Mouse (Mus musculus): Measurements from ENCODE around the gene Prss8.

Gene Prss8

DNA sequence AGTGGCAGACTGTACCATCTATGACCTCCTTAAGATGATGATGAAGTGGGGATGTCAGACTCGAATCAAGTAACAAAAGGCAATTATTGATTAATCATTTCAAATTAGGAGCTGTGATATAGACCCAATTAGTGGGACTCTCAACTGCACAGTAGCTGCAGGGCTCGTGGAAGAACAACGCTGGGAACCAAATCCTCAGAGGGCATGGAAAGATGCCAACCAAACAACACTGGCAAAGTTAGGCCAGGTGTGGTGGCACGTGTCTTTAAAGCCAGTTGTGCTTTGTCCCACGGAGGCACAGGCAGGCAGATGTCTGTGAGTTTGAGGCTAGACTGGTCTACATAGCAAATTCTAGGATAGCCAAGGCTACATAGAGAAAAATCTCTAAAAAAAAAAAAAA is 732 bp upstream of the Prss8 start:
- no peak for DNase-seq (ENCODE audit: low read depth in 2 of 2, low spot score in 2 of 2)

DNA sequence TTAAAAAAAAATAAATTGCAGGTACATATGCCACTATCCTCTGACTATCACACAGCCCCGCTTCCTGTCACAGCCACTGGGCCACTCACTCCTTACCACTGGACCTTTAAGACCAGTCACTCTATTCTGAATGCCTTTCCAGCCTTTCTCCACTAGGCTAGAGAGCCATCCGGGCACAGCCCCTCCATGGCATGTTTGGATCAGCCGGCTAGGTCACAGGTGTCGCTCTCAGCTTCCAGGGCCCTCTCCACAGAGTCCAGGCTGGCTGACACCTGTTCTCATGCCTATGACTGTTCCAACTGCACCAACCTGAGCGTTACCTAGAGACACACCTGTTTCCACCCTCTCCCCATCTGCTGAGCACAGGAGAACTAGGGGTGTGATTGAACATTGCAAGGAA is 1.3 kb downstream of the Prss8 start:
- no peak for DNase-seq (ENCODE audit: low read depth in 2 of 2, low spot score in 2 of 2)

DNA sequence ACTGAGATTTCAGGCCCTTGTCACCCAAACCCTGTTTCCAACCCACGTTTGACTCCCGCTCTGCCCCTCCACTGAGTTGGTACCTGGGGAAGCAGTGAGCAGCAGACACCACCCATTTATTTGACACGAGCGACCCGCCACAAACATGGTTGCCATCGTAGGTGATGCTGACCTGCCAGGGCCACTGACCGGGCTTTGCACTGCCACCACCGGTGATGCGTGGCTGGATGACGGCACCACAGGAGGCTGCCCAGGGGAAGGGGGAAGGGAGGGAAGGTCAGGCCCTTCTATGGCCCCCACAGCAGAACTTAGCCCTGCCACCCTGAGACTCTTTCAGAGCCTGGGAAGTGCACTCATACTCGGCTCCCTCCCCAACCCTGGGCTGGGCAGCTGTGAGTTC is 2.2 kb downstream of the Prss8 start:
- no peak for DNase-seq (ENCODE audit: low read depth in 2 of 2, low spot score in 2 of 2)

DNA sequence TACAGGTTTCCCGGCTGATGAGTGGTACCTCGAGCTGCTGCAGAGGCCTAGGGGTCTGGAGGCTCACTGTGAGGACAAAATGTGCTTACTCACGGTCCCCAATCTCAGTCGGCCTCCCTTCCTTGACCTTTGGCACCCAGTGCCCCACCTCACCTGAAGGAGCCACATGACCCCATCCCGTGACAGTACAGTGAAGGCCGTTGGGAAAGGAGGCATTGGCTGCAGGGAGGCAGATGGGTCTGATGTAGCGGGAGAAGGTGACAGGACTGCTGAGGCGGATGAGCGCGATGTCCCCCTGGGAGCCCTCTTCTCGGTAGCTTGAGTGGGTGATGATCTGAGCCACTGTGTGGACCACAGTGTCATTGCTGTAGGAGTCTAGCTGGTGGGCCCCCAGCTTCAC is 3.1 kb downstream of the Prss8 start:
- DNase-seq (ENCODE audit: low read depth in 2 of 2, low spot score in 2 of 2) = no peak

DNA sequence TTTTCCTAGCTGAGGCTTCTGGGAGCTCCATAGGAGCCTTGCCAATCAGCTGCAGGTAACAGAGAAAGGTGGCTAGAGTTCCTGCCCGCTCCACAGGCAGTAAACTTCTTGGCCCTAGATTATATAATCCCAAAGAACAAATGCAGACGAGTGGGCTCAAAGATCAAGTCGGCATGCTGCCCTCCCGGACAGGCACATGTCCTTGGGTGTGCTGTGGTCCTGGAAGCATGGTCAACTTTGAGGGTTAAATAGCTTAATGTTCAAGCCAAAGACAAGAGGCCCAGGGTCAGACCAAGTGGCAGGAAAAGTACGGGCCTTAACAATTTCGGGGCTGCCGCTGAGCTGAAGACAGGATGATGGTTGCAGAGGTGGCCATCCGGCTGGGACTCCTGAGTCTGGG is 3.8 kb downstream of the Prss8 start:
- no peak for DNase-seq (ENCODE audit: low read depth in 2 of 2, low spot score in 2 of 2)

DNA sequence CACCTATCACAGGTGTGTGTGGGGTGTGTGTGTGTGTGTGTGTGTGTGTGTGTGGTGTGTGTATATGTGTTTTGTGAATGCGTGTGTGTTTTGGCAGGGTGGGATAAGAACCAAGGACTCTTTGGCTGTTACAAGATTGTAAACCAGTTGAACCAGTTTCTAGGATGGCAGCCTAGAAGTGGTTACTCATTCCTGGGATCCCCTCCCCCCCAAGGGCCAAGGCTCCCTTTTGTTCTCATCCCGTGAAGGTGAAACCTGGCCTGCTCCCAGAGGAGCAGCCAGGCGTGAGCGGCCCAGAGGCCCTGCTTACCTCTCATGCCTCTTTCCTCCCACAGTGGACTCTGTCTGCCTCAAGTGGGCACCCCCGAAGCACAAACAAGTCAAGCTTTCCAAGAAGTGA is 4.7 kb downstream of the Prss8 start:
- no peak for DNase-seq (ENCODE audit: low read depth in 2 of 2, low spot score in 2 of 2)

DNA sequence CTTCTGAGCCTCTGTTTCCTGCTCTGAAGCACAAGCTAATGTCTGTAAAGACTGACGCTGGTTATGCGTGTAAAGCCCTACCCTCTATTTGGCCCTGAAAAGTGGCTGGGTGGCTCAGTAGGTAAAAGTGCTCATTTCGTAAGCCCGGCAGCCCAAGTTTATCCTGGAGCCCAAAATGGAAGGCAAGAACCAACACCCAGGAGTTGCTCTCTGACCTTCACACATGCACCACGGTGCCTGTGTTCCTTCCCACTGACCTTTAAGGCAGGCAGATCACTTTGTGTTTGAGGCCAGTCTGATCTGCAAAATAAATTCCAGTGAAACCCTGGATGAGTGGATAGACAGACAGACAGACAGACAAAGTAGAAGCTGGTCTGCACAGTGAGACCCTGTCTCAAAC is 6.2 kb downstream of the Prss8 start:
- no peak for DNase-seq (ENCODE audit: low read depth in 2 of 2, low spot score in 2 of 2)

DNA sequence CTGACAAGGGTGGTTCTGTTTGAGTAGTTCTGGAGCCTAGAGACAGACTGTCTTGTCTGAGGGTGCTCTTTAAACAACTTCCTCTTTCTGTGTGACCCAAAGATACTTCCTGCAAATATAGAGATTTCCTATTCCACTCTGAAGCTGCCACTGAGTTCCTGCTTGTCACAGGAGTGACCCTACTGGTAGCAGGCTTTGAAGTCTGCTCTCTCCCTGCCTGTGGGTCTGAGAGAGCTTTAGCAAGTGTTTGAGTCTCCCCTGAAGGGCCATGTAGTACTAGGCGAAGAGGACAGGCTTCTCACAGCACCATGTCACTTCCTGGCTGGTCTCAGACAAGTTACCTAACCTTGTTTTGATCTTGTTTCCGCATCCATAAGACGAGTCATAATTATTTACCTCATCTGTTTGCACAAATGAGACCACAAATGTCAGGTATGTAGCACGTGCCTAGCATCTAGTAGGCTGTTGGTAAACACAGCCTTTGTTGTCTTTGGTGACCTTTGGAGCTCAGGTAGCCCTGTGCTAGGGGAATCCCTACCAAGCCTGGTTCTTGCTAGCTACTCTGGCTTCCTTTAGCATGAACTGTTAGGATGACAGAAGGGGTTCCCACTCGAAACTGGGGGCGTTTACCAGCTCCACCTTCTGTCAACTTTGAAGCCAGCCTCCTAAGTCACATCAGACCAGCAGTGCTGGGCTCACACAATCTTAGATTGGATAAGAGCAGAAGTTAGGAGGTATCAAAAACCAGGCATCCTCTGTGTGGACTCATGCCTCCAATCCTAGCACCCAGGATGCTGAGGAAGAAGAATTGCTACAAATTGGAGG is 7.2 kb downstream of the Prss8 start:
- no peak for DNase-seq (ENCODE audit: low read depth in 2 of 2, low spot score in 2 of 2)

DNA sequence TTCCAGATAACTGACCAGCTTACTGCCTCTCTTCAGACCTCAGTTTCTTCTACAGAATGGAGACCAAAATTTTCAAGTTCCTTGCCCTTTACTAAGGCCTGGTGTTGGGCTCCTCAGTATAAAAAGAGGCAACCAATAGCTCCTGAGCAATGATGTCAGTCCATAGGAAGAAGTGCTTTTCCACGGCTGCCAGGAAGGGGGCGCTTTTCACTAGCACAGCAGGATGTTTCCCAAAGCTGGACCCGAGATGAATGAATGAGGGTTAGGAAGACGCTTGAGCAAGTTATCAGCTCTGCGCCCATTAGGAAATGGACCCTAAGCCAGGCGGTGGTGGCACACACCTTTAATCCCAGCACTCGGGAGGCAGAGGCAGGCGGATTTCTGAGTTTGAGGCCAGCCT is 8.4 kb downstream of the Prss8 start:
- DNase-seq (ENCODE audit: low read depth in 2 of 2, low spot score in 2 of 2) = no peak

DNA sequence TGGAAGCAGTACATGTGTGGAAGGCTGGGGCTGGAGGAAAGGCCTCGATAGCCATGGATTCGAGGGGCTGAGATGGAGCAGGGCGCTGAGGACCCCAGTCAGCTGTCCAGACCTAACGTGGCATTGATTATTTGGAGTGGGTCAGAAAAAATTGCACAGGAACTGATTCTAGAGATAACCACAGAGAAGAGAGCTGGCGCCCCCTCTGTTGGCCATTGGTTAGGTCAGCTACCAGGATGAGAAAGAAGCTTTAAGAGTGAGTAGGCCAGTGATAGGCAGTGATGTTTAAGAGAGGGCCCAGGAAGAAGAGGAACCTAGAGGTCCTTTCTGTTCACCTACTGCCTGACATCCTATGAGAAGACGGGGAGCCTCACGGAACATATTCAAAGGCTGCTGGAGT is 10.6 kb downstream of the Prss8 start:
- DNase-seq (ENCODE audit: low read depth in 2 of 2, low spot score in 2 of 2) = no peak

DNA sequence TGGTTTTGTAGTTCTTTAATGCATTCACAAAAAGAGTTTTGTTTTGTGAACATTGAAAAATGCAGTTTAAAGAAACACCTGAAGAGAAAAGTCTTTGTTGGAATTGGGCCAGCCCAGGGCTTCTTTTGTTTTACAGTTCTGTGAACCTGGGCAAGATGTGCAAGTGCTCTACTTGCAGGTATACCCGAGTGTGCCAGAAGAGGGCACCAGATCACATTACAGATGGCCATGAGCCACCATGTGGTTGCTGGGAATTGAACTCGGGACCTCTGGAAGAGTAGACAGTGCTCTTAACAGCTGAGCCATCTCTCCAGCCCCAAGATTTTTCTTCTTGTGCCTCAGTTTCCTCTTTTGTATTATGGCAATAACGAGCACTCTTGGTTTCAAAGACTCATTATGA is 11.7 kb downstream of the Prss8 start:
- peak; percentile 39 to 67 for DNase-seq (ENCODE audit: low read depth in 2 of 2, low spot score in 2 of 2)

DNA sequence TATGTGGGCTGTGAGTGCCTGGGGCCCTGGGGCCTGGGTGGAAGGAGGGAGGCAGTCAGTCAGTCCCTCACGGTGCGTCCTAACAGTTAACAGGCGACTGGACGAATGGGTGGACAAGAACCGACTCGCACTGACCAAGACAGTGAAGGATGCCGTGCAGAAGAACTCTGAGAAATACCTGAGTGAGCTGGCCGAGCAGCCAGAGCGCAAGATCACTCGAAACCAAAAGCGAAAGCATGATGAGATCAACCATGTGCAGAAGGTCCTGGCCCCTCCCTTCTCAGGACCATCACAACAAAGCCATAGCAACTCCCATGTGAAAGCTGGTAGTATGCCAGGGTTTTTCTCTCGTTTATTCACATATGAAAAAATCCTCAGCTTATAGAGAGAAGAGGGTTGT is 14.6 kb downstream of the Prss8 start:
- no peak for DNase-seq (ENCODE audit: low read depth in 2 of 2, low spot score in 2 of 2)

DNA sequence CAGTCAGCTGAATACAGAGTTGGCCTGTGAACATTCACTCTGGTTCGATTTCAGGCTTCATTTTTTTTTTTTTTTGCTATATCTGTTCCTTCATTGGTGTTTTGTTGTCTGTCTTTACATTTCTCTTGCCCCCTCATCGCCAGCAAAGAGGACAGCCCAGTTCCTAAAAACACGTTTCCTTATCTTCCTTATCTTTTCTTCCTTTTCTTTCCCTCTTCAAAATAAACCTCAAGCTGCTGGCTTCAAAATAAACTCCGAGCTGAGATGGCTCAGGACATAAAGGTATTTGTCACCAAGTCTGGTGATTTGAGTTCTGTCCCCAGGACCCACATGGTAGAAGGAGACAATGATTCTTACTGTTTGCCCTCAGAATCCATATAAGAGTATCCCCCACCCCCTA is 17.0 kb downstream of the Prss8 start:
- no peak for DNase-seq (ENCODE audit: low read depth in 2 of 2, low spot score in 2 of 2)

DNA sequence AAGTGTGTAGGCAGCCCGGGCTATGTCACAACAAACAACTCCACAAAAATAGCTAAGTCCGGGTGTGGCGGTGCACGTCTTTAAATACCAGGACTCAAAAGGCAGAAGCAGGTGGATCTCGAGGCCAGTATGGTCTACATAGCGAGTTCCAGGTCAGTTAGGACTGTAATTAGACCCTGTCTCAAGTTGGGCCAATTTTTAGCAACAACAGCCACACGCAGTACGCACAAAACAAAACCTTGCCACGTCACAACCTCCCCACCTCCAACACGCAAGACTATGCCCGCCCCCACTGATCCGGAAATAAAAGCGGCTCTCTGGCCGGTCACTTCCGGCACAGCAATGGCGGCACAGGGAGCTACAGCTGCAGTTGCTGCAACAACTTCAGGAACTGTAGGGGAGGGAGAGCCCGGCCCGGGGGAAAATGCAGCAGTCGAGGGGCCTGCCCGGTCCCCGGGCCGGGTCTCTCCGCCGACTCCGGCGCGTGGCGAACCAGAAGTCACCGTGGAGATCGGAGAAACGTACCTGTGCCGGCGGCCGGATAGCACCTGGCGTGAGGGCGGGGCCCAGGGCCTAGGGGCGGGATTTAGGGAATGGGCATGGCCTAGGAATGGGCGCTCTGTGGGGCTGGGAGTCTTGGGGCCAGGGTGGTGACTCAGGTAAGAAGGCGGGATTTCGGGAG is 17.6 kb downstream of the Prss8 start, which contains the start of gene Kat8:
Gene Kat8 (plus strand): TSS at position 327 of the 682 bp plus-strand sequence.
- DNase-seq (ENCODE audit: low read depth in 2 of 2, low spot score in 2 of 2) = peak; percentile 71 to 86

DNA sequence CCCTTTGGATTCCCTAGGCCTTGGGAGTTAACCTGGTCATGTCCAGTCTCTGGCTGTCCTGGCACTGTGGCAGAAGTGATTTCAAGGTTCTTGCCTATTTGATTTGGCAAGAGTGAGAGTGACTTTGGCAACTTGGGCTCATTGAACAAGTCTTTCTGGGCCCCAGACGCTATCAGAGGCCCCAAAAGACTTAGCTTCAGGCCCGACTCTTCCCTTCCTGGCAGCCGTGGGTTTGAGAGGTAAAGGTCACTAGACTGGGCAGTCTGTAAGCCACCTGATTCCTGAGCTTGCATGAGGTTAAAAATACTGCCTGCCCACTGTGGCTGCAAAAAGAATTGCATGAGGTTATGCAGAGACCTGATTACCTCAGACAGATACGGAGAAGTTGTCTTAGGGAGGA is 21.2 kb downstream of the Prss8 start:
- DNase-seq (ENCODE audit: low read depth in 2 of 2, low spot score in 2 of 2) = no peak

DNA sequence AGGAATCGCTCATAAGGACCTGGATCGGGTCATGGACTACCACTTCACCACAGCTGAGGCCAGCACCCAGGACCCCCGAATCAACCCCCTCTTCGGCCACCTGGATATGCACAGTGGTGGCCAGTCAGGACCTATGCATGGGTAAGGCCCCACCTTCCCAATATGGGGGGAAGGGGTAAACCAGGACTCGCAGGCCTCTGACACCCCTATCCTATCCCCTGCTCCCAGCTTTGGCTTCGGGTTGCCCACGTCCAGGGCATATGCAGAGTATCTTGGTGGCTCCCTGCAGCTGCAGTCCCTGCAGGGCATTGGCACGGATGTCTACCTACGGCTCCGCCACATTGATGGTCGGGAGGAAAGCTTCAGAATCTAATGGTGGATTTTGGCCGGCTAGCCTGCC is 22.0 kb downstream of the Prss8 start:
- no peak for DNase-seq (ENCODE audit: low read depth in 2 of 2, low spot score in 2 of 2)

DNA sequence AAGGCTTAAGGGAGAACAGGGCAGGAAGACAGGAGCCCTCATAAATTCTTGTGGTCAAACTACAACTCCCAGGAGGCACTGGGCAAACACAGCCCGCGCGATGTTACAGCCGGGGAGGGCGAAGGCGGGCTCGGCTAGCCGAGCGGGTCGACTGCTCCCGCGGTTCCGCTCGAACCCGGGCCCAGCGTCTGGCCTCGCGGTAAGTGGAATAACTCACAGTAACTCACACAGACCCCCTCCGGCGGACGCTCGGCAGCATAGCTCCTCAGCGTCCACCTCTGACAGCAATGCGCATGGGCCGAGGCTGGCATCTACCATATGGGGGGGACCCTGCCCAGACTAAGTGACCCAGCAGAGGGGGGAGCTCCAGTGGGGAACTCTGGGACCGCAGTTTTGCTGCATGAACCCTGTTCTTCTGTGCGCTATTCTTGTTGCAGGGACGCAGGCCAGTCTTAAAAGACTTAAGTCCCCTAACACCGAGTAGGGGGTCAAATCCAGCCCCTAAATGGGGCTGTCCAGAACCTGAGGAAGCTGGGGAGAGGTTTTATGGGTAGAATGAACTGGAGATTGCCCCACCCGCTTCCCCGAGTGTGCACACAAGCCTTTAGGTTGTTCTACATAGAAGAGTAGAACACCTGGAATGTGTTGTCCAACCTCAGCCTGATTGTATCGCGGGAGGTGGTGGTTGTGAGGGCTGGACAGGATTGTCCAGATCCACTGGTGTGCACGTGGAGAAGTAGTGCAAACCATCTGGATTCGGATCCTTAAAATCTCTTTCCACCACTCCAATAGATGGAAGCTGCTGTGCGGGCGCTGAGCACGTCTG is 25.7 kb downstream of the Prss8 start, which contains the start of gene Bckdk:
Gene Bckdk (plus strand): TSS at position 112 of the 826 bp plus-strand sequence.
- peak; percentile 36 to 53 for DNase-seq (ENCODE audit: low read depth in 2 of 2, low spot score in 2 of 2)

DNA sequence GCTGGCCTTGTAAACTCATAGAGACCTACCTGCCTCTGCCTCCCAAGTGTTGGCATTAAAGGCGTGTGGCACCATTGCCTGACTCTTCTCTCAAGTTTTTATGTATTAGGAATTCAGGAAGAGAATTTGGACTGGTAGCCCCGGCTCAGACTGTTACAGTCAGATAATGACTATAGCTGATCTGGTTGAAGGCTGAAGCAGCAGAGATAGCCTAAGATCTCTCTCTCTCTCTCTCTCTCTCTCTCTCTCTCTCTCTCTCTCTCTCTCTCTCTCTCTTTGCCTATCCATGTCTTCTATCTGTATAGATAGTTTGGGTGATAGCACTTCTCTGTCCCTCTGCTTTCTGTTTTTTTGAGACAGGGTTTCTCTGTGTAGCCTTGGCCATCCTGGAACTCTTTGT is 28.1 kb downstream of the Prss8 start:
- no peak for DNase-seq (ENCODE audit: low read depth in 2 of 2, low spot score in 2 of 2)

DNA sequence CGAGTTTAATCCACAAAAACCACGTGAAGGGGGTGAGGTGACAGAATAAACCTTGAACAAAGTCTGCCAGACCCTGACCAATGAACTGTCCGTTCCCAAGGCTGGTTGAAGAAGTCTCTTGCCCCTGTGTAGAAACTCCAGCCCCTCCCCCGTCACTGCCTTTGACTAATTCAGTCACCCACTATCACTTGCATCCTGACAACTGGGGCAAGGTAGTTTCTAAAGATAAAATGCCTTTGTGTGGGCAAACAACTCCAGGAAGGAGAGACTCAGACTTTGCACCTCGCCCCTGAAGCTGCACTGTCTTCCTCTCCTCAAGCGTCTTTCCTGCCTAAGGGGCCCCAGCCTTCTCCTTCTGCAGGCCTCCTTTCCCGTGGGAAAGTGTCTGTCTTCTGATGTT is 29.9 kb downstream of the Prss8 start:
- no peak for DNase-seq (ENCODE audit: low read depth in 2 of 2, low spot score in 2 of 2)

DNA sequence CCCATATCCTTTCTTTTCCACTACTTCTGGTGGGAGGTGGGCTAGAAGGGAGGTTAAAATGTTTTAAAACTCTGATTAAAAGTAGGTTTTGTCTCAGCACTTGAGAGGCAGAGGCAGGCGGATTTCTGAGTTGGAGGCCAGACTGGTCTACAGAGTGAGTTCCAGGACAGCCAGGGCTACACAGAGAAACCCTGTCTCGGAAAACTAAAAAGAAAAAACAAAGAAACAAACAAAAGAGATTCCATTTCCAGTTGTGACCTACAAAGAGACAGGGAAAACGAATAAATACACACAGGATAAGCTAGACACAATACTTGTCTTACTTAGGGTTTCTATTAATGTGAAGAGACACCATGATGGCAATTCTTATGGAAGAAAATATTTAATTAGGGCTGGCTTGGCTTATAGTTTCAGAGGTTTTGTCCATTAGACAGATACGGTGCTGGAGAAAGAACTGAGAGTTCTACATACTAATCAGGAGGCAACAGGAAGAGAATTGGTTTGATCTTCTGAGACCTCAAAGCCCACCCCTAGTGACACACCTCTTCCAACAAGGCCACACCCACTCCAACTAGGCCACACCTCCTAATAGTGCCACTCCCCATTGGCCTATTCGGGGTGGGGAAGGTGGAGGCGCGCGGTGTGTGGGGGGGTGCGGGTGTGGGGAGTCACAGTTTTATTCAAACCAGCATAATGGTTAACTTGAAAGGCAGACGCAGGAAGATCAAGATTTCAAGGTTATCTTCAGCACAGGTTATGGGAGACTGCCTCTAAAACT is 31.5 kb downstream of the Prss8 start:
- DNase-seq (ENCODE audit: low read depth in 2 of 2, low spot score in 2 of 2) = peak; percentile 44 to 69

DNA sequence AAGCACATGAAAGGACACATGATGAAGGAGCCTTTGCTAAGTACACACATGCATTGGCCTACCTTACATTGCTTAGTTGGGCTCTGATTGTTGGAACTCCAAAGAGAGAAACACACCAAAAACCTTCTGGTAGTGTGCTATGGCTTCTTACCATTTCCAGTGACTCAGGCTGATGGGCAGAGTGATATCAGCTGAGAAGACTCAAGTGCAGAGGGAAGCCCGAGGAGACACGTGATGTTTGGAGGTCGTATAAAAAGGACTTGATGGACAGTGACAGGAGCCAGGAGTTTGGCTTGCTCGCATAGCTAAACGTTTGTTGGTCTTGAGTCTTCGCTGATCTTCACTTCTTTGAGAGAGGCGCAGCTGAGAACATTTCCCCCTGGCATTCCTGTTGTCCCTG is 32.4 kb downstream of the Prss8 start:
- DNase-seq (ENCODE audit: low read depth in 2 of 2, low spot score in 2 of 2) = no peak
